Mouse (Mus musculus) cerebellum, postnatal 10 days (tissue): ENCODE data around the gene Dhh.

ENCODE experiments used
- DNase-seq, 2 experiments: peaks; one replicate each; pipeline ENCODE4 v3.0.0; 2021; ENCODE audit warnings: mixed read lengths in 2 of 2

Gene Dhh

DNA sequence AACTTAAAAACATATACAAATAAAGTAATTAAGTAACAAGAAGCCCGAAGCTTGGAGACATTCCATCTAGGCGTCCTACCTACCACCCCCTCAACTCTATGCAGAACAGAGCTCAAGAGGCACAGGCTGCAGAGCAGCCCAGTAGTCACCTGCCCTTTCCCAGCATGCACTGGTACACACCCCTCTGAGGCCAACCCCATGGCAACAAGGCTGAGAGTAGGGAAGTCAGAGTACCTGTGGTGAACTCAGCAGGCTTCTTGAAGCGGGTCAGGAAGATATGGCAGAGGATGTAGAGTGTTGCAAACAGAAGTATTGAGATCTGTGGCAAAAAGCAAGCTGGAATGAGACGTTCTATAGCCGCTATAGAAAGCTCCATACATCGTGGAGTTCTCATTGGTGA, 16.6 kb upstream of the Dhh start:
- DNase-seq = no peak

DNA sequence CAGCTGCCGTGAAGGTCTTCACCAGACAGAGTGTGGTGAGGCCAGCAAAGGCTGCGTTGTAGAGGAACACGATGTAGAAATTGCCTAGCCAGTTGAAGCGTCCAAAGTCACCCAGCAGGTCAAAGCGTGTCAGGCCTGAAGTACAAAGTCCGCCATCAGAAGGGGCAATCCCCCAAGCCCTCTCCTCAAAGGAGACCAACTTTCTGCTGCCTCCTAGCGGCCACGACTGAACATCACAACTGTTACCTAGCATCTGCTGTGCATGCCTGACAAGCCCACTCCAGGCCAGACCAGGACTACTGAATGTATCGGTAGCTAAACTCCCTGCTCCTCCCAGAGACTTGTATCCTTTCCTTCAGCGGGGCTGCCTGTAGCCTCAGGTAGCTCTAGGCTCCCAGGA, 6.4 kb upstream of the Dhh start:
- DNase-seq = peak; percentile 69 to 76

- no peak for DNase-seq
Measured at GRCm38 (mm10) chr15:98902600-98902999, 4.3 kb upstream of the Dhh start.

DNA sequence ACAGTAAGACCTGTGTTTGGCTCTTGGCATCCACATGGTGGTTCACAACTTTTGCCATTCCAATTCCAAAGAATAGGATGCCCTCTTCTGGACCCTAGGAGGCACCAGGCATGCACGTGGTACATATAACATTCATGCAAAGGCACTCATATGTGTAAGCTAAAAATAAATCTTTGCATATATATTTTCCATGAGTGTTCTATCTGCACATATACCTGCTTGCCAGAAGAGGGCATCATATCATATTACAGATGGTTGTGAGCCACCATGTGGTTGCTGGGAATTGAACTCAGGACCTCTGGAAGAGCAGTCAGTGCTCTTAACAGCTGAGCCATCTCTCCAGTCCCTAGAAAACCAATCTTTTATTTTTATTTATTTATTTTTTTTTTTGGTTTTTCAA, 3.2 kb upstream of the Dhh start:
- DNase-seq = no peak

- no peak for DNase-seq
Measured at GRCm38 (mm10) chr15:98897495-98897894, 845 bp downstream of the Dhh start.

GRCm38 (mm10) chr15:98895635-98896589, 2.4 kb downstream of the Dhh start:
- DNase-seq = peak; percentile 47 to 48

DNA sequence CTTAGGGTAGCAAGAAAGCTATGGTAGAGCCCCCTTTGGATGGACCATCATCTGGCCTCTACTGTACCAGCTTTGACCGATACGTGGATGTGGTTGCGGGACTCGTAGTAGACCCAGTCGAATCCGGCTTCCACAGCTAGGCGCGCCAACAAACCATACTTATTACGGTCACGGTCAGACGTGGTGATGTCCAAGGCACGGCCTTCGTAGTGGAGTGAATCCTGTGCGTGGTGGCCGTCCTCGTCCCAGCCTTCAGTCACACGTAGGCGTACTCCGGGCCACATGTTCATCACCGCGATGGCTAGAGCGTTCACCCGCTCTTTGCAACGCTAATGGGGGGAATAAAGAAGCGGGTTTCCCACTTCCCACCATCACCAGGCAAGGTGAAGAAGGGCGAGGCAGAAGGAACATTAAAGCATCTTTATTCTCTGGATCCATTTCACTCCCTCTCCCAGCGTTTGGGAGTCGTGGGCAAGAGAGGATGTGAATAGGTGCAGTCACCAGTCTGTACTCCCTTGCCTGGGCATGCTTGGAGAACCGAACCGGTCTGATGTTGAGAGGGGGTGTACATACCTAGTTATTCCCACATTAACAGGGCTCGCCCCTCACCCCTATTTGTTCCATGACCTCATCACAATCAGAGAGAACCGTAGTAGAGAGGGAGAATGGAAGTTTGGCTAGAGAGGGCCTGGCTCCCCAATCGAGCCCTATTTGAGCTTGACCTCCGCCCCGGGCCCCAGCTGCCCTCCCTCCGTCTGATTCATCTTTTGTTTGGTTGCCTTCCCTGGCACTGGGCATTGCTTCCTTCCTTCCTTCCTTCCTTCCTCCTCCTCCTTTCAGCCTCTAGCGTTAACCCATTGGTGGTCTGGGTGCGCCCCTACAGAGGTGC, 3.4 kb downstream of the Dhh start:
- peak in 1 of 2 experiments; percentile 40 for DNase-seq

DNA sequence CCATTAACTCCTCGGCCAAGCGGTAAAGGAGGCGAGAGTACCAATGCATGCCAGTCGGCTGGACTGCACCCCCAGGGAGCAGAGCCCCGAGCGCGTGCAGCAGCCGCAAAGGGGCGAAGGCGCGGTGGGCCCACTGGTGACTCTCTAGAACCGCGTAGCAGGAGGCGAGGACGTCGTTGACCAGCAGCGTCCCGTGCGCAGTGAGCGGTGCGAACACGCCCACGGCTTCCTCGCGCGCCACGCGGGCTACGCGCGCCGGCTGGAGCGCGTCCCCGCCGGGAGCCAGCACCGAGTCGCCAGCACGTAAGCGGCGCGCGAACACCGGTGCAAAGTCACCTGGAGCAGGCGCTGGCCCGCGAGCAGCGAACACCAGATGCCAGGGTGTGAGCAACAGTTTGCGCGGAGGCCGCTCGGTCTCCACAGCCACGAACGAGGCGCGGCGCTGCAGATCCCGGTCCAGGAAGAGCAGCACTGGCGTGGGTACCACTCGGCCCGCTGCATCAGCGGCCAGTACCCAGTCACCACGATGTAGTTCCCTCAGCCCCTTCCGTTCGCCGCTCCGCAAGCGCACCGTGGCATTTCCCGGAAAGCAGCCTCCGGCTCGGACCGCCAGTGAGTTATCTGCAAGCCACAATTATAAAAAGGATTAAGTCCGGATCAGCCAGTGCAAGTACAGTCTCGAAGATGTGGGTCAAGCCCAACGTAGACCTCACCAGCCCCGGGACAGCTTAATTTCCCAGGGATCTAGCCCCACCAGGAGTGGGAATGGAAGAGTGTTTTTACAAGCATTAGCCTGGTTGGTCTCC, 4.2 kb downstream of the Dhh start, which contains the start of gene Rhebl1:
Gene Rhebl1 (minus strand): TSS at position 601 of the 806 bp plus-strand sequence.
- DNase-seq = peak; percentile 54 to 63

DNA sequence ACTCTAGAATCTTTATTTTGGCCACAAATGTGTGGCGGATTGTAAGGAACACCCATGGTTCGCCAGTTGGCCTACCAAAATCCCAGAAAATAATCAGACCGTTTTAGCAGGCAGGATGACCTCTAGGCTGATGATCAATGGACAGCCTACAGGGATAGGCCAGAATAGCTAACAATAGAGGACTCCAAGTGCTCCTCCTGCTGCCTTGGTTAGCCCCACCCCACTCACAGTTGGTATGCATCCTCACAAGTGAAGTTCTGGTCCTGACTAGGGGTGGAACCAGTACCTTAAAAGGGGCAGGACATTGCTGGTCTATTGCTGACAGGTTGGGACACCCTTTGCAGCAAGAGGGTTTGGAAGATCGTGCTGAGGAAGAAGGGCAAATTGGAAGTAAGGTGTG, 5.3 kb downstream of the Dhh start:
- DNase-seq = no peak

DNA sequence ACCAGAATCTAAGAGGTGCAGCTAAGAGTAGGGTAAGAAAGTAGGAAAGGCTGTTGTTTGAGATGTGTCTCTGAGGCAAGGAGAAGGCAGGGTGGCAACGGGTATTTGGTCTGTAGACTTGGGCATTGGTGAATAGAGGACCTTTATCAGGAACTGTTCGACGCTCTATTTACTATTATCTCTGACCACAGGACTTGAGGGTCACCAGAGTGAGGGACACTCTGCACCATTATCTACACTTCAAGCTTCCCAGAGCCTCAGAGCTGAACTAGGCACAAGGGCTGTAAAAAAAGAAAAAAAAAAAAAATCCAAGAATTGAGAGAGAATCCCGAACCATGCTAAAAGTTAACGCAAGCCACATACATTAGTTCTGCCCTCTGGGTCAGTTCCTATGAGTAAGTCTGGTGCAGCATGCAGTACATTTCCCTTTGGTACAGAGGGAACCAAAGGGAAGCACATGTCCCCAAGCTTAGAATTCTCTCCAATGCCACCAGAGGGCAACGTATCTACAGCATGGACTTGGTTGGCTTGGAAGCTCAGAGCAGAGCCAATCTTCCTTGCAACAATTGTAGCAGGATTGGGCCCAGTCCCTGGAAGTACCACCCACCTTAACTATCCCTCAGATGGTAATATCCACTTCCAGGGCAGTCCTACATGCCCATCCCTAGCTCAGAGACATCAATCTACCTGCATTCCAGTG, 6.3 kb downstream of the Dhh start:
- DNase-seq = peak; percentile 81 to 83

GRCm38 (mm10) chr15:98891198-98891742, 7.1 kb downstream of the Dhh start:
- DNase-seq = no peak

GRCm38 (mm10) chr15:98887526-98887925, 10.8 kb downstream of the Dhh start:
- peak in 1 of 2 experiments; percentile 61 for DNase-seq

DNA sequence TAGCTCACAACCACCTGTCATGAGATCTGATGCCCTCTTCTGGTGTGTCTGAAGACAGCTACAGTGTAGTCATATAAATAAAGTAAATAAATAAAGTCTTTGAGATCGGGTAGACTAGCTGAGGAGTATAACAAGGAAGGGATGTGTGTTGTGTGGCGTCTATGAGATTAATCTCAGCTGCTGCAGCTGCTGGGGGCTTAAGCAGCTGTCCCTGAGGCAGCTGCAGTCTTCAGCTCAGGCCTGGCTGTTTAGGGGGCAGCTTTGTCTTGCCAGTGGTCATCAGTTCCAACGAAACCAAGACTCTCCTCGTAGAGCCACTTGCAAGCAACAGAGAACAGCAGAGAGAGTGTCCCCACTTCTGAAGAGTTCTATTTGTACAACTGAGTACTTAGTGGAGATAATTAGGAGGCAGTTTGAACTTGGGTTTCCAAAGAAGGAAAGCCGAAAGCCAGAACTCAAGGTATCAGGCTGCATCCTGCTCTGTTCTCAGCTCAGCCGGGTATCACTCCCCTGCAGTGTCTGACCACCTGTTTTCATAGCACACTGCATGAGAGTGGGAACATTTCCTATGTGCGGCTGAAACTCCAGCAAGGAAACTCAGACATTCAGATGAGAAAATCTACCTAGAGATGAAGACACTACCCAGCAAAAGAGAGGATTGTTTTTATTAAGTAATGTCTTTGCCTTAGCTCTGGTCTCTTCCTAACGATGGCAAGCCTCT, 11.5 kb downstream of the Dhh start:
- DNase-seq = no peak

GRCm38 (mm10) chr15:98884106-98884505, 14.2 kb downstream of the Dhh start:
- no peak for DNase-seq

DNA sequence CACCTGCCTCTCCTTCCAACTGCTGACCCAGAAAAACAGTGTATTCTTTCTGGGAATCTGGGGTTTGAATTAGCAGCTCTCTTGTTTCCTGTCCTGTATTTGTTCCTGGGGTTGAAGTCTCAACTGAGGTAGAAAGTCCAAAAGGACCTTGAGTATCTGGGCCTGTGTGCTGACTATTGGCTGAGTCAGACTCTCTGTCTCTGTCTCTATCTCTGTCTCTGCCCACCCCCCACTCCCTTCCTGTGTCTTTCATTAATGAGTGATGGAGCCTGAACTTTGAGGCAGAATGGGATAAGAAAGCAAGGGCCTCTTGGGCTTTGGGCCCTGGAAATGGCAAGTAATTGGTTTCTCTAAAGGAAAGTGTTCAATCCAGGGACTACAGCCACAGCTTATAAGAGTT, 14.7 kb downstream of the Dhh start:
- DNase-seq = no peak

GRCm38 (mm10) chr15:98881656-98882008, 16.7 kb downstream of the Dhh start:
- DNase-seq = no peak

GRCm38 (mm10) chr15:98880978-98881655, 17.2 kb downstream of the Dhh start:
- peak; percentile 94 to 97 for DNase-seq

DNA sequence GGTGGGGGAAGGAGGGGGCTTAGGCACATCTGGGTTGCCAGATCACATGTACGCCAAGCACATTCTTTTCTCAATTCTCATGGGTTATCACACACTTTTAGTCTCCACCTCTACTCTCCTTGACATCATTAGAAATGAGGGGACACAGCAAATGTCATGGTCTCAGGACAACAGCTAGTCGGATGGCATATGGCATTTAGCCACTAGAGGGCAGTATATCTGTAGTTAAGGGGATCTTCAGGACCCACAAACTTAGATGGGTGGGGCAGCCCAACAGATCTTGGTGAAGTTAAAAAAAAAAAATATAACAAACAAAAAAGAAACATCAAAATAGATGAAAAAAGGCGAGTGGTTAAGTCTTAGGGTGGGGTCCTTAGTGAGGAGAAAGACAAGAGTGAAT, 21.0 kb downstream of the Dhh start:
- DNase-seq = peak; percentile 89 to 96

DNA sequence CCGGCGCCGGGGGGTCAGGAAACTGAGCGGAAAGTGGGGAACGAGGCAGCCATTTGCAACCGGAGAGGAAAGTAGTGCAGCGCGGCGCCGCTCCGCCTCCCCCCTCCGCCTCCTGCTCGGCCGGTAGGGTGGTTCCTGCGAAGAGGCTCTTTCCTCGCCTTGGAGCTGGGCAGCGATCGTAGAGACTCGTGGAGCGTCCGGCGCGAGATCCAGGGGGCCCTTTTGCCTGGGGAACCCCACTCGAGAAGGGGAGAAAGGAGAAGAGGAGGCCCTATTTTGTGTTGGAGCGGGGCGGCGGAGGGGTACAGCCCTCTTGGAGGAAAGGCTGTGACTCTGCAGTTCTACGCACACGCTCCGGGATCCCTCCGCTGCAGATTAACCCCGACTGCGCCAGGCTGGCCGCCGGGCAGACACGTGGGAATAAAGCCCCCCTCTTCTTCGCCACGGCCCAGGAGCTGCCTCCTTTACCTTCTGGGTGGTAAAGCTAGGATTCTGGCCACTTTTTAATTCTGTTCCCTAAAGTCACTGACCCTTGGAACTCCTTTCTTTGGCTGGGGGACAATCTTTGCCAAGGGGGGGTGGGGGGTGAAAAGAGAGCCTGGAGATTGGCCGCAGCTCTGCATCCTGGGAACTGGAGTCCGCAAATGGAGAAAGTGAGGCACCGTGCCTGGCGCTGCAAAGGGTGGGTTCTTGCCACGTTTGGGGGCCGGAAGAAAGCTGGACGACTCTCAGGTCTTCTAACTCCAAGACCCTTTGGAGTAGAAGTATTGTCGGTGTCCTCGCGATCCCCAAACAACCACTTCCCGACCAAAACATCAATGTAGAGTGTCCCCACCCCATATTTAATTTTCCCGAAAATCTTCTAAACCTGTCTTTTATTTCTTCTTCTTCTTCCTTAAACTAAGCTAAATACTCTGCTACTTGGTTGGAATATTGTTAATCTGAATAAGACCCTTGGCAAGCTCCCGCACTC, 26.1 kb downstream of the Dhh start:
- DNase-seq = peak; percentile 95 to 97
